Mouse (Mus musculus) left cerebral cortex, postnatal 25 days (tissue): ENCODE measurements at regions not wholly inside any gene's neighbourhood (a gene's known extent, or its start where the extent isn't known, plus 50 kb on each side); places are given as distances from the start of the nearest gene placed in this dataset.

Source experiments
- DNase-seq, 2 experiments: peaks; one replicate each; pipeline ENCODE4 v3.0.0; 2022; ENCODE audit warnings: low spot score in 2 of 2, mixed read lengths in 1 of 2
- intact Hi-C: fragments of 180-260 bp; cut with DNase I; formaldehyde crosslinking; loops from one replicate; pipeline ENCODE4 v1.15.1; 2025

DNA sequence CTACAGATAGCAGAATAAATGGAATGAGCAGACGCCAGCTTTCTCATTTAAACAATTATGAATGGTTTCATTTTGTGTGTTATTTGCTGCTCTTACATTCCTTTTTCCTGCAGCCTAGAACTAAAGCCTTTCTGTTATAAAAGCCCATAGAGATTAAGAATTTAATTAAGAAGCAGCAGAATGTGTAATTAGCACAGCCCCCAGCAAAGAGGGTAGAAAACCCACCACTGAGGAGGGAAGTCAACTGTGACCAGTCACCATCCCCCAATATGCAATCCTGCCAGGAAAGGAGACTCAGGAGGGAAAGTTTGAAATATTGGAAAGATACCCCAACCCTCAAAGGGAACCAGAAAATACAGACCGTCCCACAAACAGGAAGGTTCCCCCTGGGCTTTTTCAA, 160.0 kb downstream of the Ankrd50 start:
- intact Hi-C loops = loop anchor here (5.0 kb wide), 2 partner anchors 123 to 383 kb away; no protein-coding TSS in a partner anchor
- no peak for DNase-seq

DNA sequence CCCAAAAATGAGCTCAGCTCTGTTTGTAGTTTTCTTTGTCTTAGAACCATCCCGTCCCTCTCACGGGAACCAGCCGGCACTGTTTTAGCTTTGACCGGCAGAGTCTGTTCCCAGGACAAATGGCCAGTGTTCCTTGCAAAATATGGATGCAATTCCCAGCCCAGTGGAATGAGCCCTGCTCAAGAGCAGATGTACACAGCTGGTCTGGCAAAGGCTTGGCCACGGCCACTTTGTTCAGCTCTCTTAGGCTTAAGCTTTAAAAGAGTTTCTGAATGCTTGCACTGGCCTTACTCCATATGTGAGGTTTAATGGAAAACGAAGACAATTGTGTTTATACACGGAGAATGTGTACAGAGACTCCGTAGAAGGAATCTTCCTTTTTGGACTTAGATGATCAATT, 162.2 kb downstream of the Ankrd50 start:
- intact Hi-C loops = no loop called here
- no peak for DNase-seq

DNA sequence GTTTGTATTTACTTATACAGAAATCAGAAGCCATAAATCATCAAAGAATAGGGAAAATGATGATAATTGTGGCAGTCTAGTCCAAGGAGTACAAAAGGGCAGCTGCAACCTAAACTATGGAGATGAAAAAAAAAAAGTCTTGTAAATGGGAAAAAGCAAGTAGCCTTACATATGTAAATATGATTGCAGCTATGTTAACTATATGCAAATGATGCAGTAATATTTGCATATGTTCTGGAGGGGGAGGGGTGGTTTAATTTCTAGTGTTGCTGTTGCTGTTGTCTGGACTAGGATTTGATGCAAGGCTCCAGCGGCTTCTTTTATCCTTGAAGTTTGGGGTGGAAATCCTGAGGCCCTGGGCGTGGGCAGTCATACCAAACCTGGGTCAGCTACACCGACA, 163.0 kb downstream of the Ankrd50 start:
- intact Hi-C loops = no loop called here
- no peak for DNase-seq

DNA sequence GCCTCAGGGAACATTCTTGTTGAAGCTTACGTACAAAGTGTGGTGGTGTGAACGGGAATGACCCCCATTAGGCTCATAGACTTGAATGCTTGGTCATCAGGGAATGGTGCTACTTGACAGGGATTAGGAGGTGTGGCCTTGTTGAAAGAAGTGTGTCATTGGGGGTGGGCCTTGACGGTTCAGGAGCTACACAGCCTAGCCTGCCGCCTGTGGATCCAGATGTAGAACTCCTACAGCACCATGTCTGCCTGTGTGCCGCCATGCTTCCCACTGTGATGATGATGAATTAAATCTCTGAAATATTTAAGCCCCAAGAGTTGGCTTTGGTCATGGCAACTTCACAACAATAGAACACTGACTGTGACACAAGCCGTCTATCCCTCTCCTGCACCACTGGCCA, 163.6 kb downstream of the Ankrd50 start:
- intact Hi-C loops = no loop called here
- DNase-seq = no peak

DNA sequence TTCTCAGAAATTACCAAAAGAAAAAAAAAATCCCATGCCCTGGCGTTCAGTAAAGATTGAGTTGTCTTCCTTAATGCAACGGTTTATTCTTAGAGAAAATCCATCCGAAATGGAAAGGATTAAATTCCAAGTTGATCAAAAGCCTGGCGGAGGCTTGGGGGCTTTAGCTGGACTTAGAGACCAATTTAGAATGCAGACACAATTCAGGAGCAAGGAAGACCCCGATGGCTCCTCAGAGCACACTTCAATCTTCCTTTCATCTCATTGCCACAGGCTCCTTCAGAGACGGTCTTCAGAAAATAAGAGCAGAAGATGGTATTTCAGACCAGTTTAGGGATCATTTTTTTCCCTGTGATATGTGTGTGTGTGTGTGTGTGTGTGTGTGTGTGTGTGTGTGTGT, 171.8 kb downstream of the Ankrd50 start:
- DNase-seq = no peak
- intact Hi-C loops = no loop called here

DNA sequence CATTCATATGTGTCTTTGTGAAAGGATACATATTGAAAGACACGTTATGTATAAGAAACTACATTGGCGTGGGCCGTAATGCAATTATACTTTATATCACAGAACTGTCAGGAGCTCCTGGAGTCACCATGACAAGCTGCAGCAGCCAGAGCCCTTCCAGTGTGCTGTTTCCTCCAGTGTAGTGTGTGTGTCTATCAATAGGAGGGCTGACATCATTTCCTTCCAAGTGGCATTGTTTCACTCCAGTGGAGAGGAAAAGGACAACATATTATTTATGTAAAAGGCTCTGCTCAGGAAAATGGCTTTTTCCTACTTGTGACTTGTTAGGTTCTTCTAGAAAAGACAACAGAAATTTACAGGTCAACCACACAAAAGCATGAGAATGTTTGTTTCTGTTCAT, 172.5 kb downstream of the Ankrd50 start:
- DNase-seq = no peak
- intact Hi-C loops = no loop called here

DNA sequence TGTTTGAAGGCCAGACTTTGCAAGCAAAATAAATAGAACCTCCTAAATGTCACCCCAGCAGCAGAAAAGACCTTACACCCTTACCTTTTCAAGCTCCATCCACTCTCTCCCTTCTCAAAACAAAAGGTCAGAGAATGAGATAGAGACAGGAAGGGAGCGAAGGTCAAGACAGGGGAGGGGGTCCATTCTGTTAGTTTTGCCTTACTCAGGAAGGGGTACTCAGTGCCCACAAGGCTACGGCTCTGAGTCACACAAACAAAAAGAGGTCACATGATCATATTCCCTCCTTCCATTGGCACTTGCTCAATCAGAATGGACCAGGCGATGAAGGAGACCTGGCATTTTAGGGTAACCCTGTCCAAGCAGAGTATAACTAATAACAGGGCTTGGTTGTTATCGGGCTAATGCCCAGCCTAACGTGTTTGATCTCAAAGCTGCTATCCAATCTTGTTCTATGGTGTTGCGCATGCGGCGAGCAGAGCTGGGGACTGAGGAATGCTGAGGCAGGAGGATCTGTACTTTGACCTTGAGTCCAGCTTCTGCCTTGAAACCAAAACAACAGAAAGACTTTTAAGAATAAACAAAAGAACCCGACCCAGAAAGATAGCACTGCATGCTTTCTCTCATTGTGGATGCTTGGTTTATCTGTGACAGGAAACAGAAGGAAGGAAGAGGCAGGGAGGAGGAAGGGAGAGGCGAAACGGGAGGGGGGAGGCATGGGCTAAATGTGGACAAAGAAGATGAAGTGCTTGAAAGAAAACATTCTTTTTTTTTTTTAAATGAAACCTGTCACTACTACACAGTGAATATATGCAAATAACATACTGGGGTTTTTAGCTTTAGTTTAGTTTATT, 184.5 kb downstream of the Ankrd50 start:
- intact Hi-C loops = no loop called here
- no peak for DNase-seq

DNA sequence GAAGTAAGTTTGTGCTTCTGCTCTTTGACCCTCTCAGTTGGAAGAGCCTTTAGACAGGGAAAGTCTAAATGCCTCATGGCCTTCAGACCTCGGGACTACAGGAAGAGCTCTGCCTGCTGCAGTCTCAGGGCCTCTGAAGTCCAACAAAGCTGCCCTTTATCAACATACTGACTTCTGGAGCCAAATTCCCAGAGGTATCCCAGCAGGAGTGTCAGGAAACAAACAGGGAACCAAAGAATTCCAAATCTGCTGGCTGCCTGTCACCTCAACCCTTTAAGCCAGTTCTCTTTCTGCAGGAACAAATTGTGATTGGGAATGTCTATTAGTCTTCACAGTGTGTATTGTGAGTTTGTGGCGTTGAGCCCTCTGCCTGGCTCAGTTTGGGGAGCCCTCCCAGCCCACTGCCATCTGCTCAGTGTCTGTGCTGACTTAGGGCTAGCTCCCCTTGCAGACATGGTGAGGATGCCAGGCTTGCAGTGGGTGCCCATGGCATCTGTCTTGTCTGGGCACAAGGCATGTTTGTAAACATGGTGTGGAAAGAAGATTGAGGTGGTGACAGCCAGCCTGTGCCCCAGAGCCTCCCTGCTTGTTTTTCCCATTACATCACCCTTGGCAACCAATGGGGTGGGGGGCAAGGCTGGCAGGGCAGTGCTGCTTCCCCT, 185.3 kb downstream of the Ankrd50 start:
- intact Hi-C loops = no loop called here
- no peak for DNase-seq

DNA sequence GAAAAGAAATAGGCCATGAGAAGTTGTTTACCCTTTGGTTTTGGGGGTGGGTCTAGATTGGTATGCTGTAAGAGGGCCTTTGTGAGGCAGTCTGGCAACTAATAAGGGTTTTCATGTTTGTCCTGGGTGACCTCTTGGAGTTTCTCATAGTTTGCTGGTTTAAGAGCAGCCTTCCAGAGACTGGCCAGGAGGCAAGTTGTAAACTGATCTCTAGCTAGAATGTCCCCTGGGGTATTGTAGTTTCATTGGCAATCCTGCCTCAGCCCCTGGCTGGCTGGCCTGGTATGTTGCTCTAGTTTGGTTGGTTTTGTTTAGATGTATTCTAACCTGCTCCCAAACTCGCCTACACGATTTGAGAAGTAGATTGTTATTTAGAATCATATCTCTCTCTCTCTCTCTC, 187.1 kb downstream of the Ankrd50 start:
- intact Hi-C loops = no loop called here

DNA sequence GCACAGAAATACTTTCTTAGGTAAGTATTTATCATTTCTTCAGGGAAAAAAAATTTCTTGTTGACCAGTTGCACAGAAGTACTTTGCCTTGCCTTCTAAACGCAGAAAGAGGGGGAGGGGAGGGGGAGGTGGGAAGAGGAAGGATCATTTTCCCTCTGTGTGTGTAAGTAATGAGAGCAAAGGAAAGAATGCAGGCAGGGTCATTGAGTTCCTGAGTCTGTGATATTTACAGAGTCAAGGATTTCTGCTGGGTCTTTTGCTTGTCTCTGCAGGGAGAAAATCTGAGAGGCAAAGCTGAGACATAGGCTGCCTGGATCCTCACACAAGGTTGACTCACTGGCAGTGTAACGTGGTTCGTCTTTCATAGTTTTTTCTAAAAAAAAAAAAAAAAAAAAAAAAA, 195.6 kb downstream of the Ankrd50 start:
- no peak for DNase-seq
- intact Hi-C loops = no loop called here

More for the DNA sequence above, 187.1 kb downstream of the Ankrd50 start:
- no peak for DNase-seq

DNA sequence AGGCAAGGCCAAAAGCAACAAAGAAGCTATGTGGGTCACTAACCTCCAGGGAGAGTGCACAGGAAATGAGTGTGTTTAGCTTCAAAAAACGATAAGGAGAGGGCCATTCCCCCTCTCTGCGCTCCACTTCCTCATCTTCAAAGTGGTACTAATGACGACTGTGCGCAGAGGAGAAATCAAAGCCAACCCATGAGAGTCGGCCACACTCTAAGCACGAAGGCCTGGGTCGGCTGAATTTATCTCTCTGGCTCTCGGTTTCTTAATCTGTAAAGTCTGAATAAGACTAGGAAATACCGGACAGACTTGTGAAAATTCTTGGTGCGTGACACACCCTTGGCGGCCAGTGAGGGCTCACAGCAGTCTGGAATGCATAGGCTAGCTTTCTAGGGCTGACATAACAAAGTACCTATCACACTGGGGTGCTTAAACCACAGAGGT, 200.9 kb downstream of the Ankrd50 start:
- DNase-seq = no peak
- intact Hi-C loops = no loop called here

DNA sequence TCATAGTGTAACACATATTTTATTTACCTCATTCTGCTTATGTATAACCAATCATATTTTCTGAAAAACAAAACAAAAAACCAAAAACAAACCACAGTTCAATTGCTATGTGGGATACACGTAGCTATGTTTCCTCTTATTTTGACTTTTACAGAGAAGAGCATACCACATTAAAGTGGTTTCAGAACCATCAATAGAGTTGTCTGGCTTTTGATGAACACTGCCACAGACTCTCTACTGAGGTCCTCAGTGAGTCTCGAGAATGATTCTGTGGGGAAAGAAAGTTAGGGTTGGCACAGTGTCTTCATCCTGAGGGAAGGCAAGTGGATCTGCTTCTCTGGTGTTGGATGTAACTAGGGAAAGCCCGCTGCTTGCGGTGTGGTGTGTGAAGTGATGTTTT, 201.8 kb downstream of the Ankrd50 start:
- intact Hi-C loops = no loop called here

DNA sequence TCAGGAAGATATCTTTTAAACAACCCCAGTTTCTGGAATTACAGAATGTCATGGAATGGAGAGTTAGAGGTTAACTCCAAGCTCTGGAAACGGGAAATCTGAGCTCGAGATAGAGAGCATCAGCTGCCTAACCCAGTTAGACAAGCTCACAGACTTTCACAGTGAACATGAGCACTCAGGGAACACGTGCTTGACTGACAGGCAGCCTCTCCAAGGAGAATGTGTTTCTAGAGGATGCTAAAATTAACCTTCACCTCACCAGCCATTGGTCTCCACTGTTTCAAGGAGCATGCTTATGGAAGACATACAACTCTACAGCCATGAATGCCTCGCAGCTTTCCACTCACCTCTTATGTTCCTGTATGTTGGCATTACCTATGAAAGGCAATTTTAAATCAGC, 203.0 kb downstream of the Ankrd50 start:
- intact Hi-C loops = no loop called here

More for the DNA sequence above, 201.8 kb downstream of the Ankrd50 start:
- DNase-seq = no peak

DNA sequence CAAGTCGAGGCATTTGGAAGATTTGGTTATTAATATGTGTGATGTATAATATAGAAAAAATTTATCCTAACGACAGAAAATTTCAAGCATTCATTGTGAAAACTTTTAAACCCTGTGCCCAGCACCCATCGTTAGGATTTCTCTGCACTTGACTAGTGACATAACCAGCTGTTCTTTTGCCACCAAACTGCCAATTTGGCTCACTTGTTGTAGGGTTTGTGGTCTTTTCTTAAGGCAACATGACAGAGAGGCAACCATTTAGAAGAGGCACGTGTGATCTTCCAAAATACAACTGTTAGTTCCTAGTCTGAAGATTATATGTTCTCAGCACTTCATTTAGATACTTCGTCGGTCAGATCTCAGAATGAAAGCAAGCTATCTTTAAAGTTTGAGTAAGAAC, 203.8 kb downstream of the Ankrd50 start:
- intact Hi-C loops = no loop called here

More for the DNA sequence above, 203.0 kb downstream of the Ankrd50 start:
- DNase-seq = peak in 1 of 2 experiments; percentile 3

DNA sequence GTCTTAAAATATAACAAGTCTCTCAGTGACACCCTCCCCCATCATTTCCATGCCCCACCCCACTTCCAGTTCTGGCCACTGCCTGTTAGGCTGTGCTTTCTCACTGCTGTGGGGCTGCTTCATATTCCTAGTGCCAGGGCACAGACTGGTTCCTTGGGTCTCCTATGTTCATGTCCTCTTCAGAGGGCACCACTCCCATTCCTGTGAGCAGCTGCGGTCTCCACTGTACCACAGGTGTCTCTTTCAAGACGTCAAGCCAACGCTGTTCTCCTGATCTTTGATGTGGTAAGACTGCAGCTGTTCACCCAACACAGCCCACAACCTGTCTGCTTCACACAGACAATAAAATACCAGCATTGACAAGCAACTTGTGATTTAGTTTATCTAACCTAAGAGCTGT, 204.5 kb downstream of the Ankrd50 start:
- DNase-seq = no peak
- intact Hi-C loops = no loop called here

More for the DNA sequence above, 203.8 kb downstream of the Ankrd50 start:
- no peak for DNase-seq

DNA sequence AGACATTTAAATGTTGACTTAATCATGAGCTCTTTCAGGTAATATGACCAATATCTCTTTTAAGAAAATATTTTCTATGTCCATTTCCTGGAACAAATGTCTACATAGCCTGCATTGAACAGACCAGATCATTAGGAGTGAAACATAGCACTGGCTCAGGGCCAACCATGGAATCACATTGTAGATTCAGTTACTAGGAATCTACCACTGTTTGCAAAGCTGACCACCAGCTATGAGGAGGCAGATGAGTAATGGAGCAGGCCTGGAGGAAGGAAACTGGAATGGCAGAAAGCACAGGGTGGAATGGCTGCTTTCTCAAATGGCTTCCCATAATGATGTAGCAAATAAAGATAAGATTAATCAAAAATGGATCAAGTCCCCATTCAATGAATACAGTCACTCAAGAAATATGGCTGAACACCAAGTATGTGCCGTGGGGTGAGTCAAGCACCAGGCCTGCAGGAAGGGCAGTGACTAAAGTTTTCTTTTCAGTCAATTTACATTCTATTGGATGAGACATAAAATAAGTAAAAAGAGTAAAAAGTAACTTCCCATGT, 207.6 kb downstream of the Ankrd50 start:
- intact Hi-C loops = no loop called here
- DNase-seq = no peak

DNA sequence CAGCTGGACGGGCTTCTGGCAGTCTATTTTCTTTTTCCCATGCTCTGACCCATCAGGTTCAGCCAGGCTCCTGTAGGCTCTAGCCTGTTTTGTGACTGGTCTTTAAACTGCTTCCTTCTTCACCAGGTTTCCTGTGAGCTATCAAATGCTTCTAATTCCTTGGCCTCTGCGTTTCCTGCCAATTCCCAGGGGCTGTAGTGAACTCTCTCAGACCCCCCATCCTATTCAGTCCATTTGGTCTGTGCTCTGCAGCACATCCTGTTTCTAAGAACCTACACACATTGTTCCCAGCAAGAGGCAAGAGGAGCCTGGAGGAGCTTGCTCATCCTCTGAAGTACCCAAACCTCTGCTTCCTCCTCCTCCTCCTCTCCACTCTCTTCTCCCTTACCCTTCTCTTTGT, 209.3 kb downstream of the Ankrd50 start:
- DNase-seq = no peak
- intact Hi-C loops = no loop called here

DNA sequence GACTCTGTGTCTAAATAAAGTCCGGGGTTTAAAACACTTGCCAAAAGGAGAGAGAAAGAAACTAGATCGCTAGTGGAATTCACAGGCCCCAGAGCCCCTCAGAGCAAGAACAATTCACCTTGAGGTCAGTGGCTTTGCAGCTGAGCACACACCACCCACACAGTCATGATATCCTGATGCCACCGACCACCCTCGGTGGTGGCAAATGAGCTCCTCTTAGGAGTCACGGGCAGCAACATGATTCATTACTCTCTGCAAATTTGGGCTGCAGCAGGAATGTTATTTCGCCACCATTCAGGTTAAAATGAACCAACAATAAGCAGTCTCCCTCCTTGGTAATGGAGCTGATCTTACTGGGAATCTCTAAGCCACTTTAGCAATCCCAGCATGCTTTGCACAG, 213.9 kb downstream of the Ankrd50 start:
- DNase-seq = no peak
- intact Hi-C loops = no loop called here

DNA sequence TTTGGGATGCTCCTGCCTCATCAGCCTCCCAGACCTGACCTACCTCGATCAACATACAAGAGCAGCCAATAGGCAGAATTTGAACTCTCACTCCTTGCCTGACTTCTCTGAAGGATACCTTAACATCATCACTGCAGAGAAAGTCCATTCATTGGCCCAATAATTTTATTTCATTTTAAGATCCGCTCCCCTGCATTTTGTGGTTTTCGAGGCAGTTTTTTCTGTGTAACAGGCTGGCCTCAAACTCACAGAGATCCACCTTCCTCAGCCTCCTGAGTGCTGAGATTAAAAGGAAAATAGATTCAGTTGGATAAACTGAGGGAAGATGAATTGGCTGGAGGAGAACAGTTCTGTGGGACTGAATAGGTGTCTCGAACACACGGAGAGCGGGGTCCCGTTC, 216.4 kb downstream of the Ankrd50 start:
- DNase-seq = no peak
- intact Hi-C loops = no loop called here

DNA sequence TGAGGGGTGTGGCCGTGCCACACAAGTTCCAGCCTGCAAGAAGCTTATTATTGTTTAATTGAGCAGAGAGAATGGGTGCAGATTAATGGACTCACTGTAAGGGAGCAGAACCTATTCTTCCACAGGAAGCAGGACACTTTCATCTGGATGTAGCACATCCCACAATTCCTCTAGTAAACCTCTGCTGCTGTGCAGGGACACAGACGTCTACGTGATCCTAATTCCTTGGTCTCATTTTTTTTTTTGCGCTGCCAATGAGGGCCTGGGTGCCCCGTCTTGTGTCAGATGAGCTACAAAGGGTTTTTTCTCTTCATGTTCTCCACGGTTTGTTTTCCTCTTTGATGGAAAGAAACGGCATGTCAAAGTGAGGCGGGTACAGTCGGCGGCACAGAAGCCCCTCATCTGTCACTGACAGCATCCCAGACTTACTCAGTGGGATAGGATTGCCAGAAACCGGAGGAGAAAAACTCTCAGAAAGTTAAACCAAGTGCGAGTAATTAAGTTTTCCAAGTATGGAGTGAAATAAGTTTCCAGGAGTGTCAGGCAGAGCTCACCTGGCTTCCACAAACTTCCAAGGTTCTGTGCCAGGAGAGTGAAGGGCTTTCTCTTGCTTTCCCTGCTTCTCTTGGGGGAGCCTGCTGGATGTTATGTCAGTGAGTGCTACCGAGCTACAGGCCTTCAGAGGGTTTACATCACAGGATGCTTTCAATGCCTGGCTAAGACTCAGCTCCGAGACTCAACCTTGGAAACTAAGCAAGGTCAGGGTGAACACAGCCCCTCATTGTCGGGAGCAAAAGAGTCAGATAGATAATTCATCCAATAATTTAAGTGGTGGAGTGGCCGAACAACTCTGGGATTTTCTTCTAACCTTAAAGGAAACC, 221.1 kb downstream of the Ankrd50 start:
- intact Hi-C loops = no loop called here
- DNase-seq = no peak
